Mouse (Mus musculus): ENCODE measurements around the gene Eif4h. TPM values are rescaled to one million over a fixed set of nuclear protein-coding genes. Genes with fewer than 3 reads are reported as not detected.

Gene Eif4h
- polyA plus RNA-seq, 1 experiment from 2014 or later = 551 TPM

DNA sequence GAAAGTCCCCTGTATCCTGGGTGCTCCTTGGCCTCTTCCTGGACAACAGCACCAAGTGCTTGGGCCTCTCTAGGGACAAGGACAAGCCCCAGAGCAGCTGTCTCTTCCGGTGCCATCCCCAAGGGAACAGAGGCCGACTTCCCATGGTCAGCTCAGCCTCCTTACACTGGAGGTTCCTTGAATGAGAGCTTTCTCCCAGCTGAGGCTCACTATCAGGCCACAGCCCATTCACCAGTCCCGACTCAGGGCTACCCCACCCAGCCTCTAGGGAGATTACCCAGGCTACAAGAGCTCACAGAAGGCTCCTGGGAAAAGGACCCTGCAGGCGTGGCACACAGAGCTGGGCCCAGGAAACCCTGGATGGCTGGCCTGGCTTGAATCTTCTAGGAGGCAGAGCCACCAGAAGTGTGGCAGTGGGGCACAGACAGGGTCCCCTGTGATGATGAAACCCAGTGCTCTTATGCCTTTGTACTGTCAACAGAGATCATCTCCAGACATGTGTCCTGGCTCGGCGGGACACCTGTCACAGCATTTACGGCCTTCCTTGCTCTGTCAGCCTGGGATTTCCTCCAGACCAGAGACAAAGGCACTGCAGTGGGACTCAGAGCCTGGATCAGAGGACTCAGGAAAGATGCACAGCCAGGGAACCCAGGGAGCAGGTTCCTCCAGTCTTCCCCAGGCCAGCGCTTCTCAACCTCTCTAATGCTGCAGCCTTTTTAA, 39.7 kb upstream of the Eif4h start:
- H3K27ac ChIP-seq (replicated peaks; ENCODE audit: low read depth, low read length) = no peak overlapping the region
- H3K4me2 ChIP-seq (ENCODE audit: low read depth, severe bottlenecking) = no peak overlapping the region
- no peak overlapping the region for H3K4me3 ChIP-seq (ENCODE audit: low read depth, low read length)
- H3K9ac ChIP-seq (ENCODE audit: low read length) = no peak overlapping the region
- H3K27me3 ChIP-seq (ENCODE audit: control insufficient read depth, insufficient read depth, low read length) = no peaks in the 10 kb centered on the region
- no peaks in the 10 kb centered on the region for H3K36me3 ChIP-seq (ENCODE audit: control insufficient read depth, insufficient read depth, low read length)
- no peaks in the 10 kb centered on the region for H3K9me3 ChIP-seq (ENCODE audit: control insufficient read depth, low read length)
- H3K4me1 ChIP-seq (ENCODE audit: control insufficient read depth, insufficient read depth, low read length) = peaks cover 16% of the 10 kb centered on the region
- DNase-seq (ENCODE audit: low spot score) (no peak), ATAC-seq (ENCODE audit: insufficient number of reproducible peaks, low FRiP score, low TSS enrichment, low read depth) (no peak)
- WGBS = 59% methylated on average over 8 of the region's 8 CpGs

DNA sequence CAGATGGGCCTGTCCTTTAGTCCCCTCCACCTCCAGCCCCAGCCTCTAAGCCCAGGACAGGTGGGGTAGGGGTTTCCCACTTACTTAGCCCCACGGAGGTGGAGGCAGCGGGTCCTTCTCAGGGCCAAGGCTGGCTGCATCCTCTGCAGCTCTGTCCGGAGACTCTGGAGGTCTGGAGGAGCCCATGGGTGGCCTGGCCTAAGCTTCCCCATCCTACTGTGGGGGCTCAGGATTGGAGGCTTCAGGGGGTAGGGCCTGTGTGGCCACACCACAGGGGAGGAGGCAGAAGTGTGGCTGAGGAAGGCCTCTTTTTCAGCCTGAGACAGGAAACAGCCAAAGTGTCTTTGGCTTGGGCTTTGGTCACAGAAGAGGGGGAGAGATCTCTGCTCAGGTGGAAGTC, 38.7 kb upstream of the Eif4h start:
- Histone ChIP-seq H3K9ac (ENCODE audit: low read length) (no peak overlapping the region), H3K27me3 (ENCODE audit: control insufficient read depth, insufficient read depth, low read length) (no peaks in the 10 kb centered on the region), H3K4me2 (ENCODE audit: low read depth, severe bottlenecking) (no peak overlapping the region), H3K4me3 (ENCODE audit: low read depth, low read length) (no peak overlapping the region), H3K27ac (replicated peaks; ENCODE audit: low read depth, low read length) (no peak overlapping the region), H3K36me3 (ENCODE audit: control insufficient read depth, insufficient read depth, low read length) (no peaks in the 10 kb centered on the region), H3K9me3 (ENCODE audit: control insufficient read depth, low read length) (no peaks in the 10 kb centered on the region), H3K4me1 (ENCODE audit: control insufficient read depth, insufficient read depth, low read length) (peaks cover 16% of the 10 kb centered on the region)
- DNase-seq (ENCODE audit: low spot score) (no peak), ATAC-seq (ENCODE audit: insufficient number of reproducible peaks, low FRiP score, low TSS enrichment, low read depth) (no peak)
- 80% methylated on average over 3 of the region's 3 CpGs for WGBS

DNA sequence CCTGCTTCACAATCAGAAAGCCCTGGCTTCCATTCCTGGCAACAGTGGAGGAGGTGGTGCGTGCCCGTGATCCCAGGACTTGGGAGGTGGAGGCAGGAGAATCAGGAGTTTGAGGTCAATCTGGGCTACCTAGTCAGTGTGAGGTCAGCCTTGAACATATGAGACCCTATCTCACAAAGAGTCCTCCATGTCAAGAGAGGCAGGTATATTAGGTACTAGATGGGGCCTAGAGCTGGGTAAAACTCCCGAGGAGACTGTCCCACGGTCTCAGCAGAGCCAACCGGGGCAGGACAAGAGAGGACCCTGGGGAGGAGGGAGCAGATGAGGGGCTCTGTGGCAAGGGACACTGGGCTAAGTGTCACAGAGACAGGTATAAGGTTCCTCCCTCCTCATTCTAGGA, 38.2 kb upstream of the Eif4h start:
- 87% methylated on average over 5 of the region's 5 CpGs for WGBS
- DNase-seq (ENCODE audit: low spot score) = no peak
- no peak overlapping the region for H3K27ac ChIP-seq (replicated peaks; ENCODE audit: low read depth, low read length)

DNA sequence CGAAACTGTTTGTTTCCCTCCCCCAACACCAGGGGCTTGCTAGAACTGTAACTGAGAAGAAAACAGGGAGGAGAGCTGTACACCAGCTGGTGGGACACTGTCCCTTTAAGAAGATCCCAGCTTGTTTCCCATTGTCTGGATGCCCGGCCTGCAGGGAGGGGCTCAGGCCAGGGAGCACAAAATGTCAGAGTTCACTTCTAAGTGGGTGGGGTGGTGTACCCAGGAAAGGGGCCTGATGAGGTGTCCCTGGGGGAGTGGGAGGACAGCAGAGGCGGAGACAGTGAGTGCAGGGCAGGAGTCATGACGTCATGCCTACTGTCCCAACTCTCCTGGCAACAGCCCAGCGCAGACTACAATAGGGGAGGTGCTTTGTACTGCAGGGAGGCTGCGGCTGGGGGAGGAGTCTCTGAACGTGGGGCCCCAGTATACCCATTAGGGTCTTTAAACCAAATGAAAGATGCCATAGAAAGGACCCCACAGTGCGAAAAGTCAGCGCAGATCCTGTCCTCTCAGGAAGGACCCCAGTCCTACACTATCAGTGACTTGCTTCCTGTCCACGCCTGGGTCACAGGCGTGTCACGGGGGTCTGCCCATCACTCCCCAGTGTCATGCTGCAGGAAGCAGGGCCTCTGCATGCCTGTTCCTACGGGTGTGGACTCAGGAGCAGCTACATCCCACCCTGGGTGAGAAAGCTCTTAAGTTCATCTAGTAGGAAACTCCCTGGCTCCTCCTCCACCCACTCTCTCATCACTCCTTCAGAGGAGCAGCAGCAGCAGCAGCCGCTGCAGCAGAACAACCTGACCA, 36.9 kb upstream of the Eif4h start:
- H3K9me3 ChIP-seq (ENCODE audit: control insufficient read depth, low read length) = no peaks in the 10 kb centered on the region
- peak overlapping the region; percentile 54 for H3K4me2 ChIP-seq (ENCODE audit: low read depth, severe bottlenecking)
- peak overlapping the region; percentile 12 for H3K4me3 ChIP-seq (ENCODE audit: low read depth, low read length)
- peak overlapping the region; percentile 30 for H3K9ac ChIP-seq (ENCODE audit: low read length)
- no peak overlapping the region for H3K27ac ChIP-seq (replicated peaks; ENCODE audit: low read depth, low read length)
- 6% methylated on average over 14 of the region's 14 CpGs for WGBS
- peaks cover 16% of the 10 kb centered on the region for H3K4me1 ChIP-seq (ENCODE audit: control insufficient read depth, insufficient read depth, low read length)
- no peaks in the 10 kb centered on the region for H3K27me3 ChIP-seq (ENCODE audit: control insufficient read depth, insufficient read depth, low read length)
- H3K36me3 ChIP-seq (ENCODE audit: control insufficient read depth, insufficient read depth, low read length) = no peaks in the 10 kb centered on the region
- ATAC-seq (ENCODE audit: insufficient number of reproducible peaks, low FRiP score, low TSS enrichment, low read depth) (peak; percentile 70), DNase-seq (ENCODE audit: low spot score) (peak; percentile 73)

More for the DNA sequence above, 38.2 kb upstream of the Eif4h start:
- H3K9me3 ChIP-seq (ENCODE audit: control insufficient read depth, low read length) = no peaks in the 10 kb centered on the region
- ATAC-seq (ENCODE audit: insufficient number of reproducible peaks, low FRiP score, low TSS enrichment, low read depth) = no peak
- no peak overlapping the region for H3K4me2 ChIP-seq (ENCODE audit: low read depth, severe bottlenecking)
- H3K4me3 ChIP-seq (ENCODE audit: low read depth, low read length) = no peak overlapping the region
- no peak overlapping the region for H3K9ac ChIP-seq (ENCODE audit: low read length)
- no peaks in the 10 kb centered on the region for H3K36me3 ChIP-seq (ENCODE audit: control insufficient read depth, insufficient read depth, low read length)
- H3K27me3 ChIP-seq (ENCODE audit: control insufficient read depth, insufficient read depth, low read length) = no peaks in the 10 kb centered on the region
- H3K4me1 ChIP-seq (ENCODE audit: control insufficient read depth, insufficient read depth, low read length) = peaks cover 16% of the 10 kb centered on the region

DNA sequence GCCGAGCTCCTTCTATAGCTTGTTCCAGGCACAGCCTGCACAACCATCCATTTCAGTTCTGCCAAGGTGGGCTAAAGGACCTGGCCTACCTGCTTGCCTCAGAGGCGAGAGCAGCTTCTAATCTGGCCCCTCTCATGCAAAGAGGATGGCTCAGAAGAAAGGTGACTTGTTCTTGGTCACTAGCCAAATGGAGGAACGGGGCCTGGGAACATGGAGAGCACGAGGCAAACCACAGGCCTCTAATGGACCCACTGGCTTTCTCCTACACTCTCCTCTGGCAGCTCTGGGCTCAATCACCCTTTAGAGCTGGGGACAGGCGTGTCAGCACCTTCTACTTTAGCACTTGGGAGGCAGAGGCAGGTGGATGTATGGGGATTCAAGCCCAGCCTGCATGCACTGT, 35.7 kb upstream of the Eif4h start:
- 75% methylated on average over 5 of the region's 5 CpGs for WGBS
- no peak overlapping the region for H3K4me2 ChIP-seq (ENCODE audit: low read depth, severe bottlenecking)
- no peaks in the 10 kb centered on the region for H3K9me3 ChIP-seq (ENCODE audit: control insufficient read depth, low read length)
- peaks cover 16% of the 10 kb centered on the region for H3K4me1 ChIP-seq (ENCODE audit: control insufficient read depth, insufficient read depth, low read length)
- H3K27ac ChIP-seq (replicated peaks; ENCODE audit: low read depth, low read length) = no peak overlapping the region
- ATAC-seq (ENCODE audit: insufficient number of reproducible peaks, low FRiP score, low TSS enrichment, low read depth) (no peak), DNase-seq (ENCODE audit: low spot score) (no peak)
- no peaks in the 10 kb centered on the region for H3K27me3 ChIP-seq (ENCODE audit: control insufficient read depth, insufficient read depth, low read length)
- H3K36me3 ChIP-seq (ENCODE audit: control insufficient read depth, insufficient read depth, low read length) = no peaks in the 10 kb centered on the region
- no peak overlapping the region for H3K4me3 ChIP-seq (ENCODE audit: low read depth, low read length)
- no peak overlapping the region for H3K9ac ChIP-seq (ENCODE audit: low read length)

DNA sequence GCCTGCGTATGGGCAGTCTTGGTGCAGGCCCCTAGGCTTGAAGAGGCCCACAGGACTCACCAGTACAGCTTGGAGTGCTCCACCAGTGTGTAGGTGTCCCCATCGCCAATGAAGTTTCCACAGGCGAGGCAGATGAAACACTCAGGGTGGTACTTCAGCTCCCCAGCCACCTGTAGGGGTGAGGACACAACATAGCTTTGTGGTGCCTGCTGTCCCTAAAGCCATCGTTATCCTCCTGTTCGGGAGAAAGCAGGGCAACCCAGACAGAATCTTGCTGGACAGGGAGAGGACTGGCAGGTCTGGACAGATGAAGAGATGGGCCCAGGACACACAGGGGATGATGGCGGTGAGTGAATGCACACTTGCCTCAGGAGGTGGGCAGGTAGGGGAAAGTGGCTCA, 33.3 kb upstream of the Eif4h start:
- no peaks in the 10 kb centered on the region for H3K27me3 ChIP-seq (ENCODE audit: control insufficient read depth, insufficient read depth, low read length)
- no peak overlapping the region for H3K9ac ChIP-seq (ENCODE audit: low read length)
- no peaks in the 10 kb centered on the region for H3K9me3 ChIP-seq (ENCODE audit: control insufficient read depth, low read length)
- DNase-seq (ENCODE audit: low spot score) = no peak
- peaks cover 7% of the 10 kb centered on the region; the same call in 1 of the 2 replicates for H3K36me3 ChIP-seq (ENCODE audit: control insufficient read depth, insufficient read depth, low read length)
- WGBS = 95% methylated on average over 6 of the region's 6 CpGs
- peaks cover 16% of the 10 kb centered on the region for H3K4me1 ChIP-seq (ENCODE audit: control insufficient read depth, insufficient read depth, low read length)
- H3K4me3 ChIP-seq (ENCODE audit: low read depth, low read length) = no peak overlapping the region
- H3K4me2 ChIP-seq (ENCODE audit: low read depth, severe bottlenecking) = no peak overlapping the region
- H3K27ac ChIP-seq (replicated peaks; ENCODE audit: low read depth, low read length) = no peak overlapping the region
- ATAC-seq (ENCODE audit: insufficient number of reproducible peaks, low FRiP score, low TSS enrichment, low read depth) = no peak

DNA sequence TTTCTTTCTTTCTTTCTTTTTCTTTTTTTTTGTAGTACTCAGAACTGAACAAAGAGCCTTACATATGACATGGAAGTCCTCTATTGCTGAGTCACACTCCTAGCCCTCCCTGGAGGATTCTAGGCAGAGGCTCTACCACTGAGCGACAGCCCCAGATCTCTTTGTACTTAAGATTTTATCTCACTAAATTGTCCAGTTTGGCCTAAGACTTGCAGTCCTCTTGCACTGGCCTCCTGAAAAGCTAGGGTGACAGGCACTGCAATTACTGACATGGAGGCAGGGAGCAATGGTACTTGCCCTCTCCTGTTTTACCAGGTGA, 32.9 kb upstream of the Eif4h start:
- peaks cover 7% of the 10 kb centered on the region; the same call in 1 of the 2 replicates for H3K36me3 ChIP-seq (ENCODE audit: control insufficient read depth, insufficient read depth, low read length)
- WGBS = 91% methylated on average over 1 of the region's 1 CpGs
- ATAC-seq (ENCODE audit: insufficient number of reproducible peaks, low FRiP score, low TSS enrichment, low read depth) = no peak

DNA sequence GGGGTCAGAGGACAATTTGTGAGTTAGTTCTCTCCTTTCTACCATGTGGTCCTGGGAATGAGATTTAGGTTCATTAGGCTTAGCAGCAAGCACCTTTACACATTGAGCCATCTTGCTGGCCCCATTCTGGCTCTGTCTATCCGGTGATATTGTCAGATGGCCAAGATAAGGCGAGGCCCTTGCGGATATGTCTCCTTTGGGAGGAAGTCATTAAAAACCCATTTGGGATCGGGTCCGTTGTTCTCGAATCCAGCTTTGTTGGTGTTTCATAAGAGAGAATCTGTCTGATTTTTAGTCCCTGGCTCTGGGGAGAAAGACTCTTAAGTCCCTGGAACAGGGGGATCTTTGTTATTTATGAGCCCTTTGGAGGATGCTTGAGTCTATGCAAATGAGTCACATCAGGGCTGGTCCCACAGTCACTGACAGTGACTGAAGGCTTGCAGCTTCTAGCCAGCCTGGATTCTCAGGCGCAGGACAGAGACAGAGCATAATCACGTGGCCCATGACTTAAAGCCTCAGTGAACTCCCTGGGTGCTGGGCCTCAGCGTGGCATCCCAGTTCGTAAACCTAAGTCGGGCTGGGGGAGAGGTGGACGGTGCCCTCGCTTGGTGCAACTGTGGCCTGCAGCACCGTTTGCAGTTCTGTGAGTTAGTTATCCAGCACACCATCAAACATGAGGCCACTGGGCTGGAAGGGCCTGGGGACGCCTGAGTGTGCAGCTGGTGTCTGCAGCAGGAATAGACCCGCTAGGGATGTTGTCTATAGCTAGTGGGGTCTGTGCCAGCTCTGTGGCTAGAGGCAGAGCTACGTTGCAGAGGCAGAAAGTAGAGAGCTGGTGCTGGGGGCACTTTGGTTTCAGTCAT, 32.3 kb upstream of the Eif4h start:
- ATAC-seq (ENCODE audit: insufficient number of reproducible peaks, low FRiP score, low TSS enrichment, low read depth) (no peak), DNase-seq (ENCODE audit: low spot score) (no peak)
- Histone ChIP-seq H3K27ac (replicated peaks; ENCODE audit: low read depth, low read length) (no peak overlapping the region), H3K27me3 (ENCODE audit: control insufficient read depth, insufficient read depth, low read length) (no peaks in the 10 kb centered on the region), H3K36me3 (ENCODE audit: control insufficient read depth, insufficient read depth, low read length) (peaks cover 7% of the 10 kb centered on the region; the same call in 1 of the 2 replicates), H3K9me3 (ENCODE audit: control insufficient read depth, low read length) (no peaks in the 10 kb centered on the region), H3K4me2 (ENCODE audit: low read depth, severe bottlenecking) (no peak overlapping the region), H3K4me1 (ENCODE audit: control insufficient read depth, insufficient read depth, low read length) (peaks cover 13% of the 10 kb centered on the region), H3K9ac (ENCODE audit: low read length) (no peak overlapping the region), H3K4me3 (ENCODE audit: low read depth, low read length) (no peak overlapping the region)
- 75% methylated on average over 17 of the region's 17 CpGs for WGBS

More for the DNA sequence above, 32.9 kb upstream of the Eif4h start:
- no peak overlapping the region for H3K4me2 ChIP-seq (ENCODE audit: low read depth, severe bottlenecking)
- no peaks in the 10 kb centered on the region for H3K27me3 ChIP-seq (ENCODE audit: control insufficient read depth, insufficient read depth, low read length)
- H3K9ac ChIP-seq (ENCODE audit: low read length) = no peak overlapping the region
- H3K4me1 ChIP-seq (ENCODE audit: control insufficient read depth, insufficient read depth, low read length) = peaks cover 16% of the 10 kb centered on the region
- no peak overlapping the region for H3K27ac ChIP-seq (replicated peaks; ENCODE audit: low read depth, low read length)
- no peak overlapping the region for H3K4me3 ChIP-seq (ENCODE audit: low read depth, low read length)
- no peaks in the 10 kb centered on the region for H3K9me3 ChIP-seq (ENCODE audit: control insufficient read depth, low read length)
- DNase-seq (ENCODE audit: low spot score) = no peak
